Mouse (Mus musculus): ENCODE measurements around the gene Nfkbib. TPM values are rescaled to one million over a fixed set of nuclear protein-coding genes. Genes with fewer than 3 reads are reported as not detected.

The Nfkbib gene
- polyA plus RNA-seq, 1 experiment, result 34.0 TPM

- H3K27ac ChIP-seq (ENCODE audit: insufficient read depth, low read length), result peak overlapping the region; percentile 93
- peak; percentile 97 for TF ChIP-seq POLR2A (IDR thresholded peaks at IDR 0.05; ENCODE audit: extremely low read depth, insufficient read depth, low read length)
- no peak for TF ChIP-seq CTCF (IDR thresholded peaks at IDR 0.05; ENCODE audit: extremely low read depth, insufficient read depth, low read length)
- H3K4me1 ChIP-seq (ENCODE audit: control insufficient read depth, insufficient read depth, low read length), result peaks cover 8% of the 10 kb centered on the region
- peak overlapping the region; percentile 64 for H3K4me3 ChIP-seq (ENCODE audit: insufficient read depth, low read length)
Measured at GRCm38 (mm10) chr7:28810107-28811066, 43.1 kb upstream of the Nfkbib start.

GRCm38 (mm10) chr7:28809401-28810089 lies 42.2 kb upstream of the Nfkbib start:
- peaks cover 7% of the 10 kb centered on the region for H3K4me1 ChIP-seq (ENCODE audit: control insufficient read depth, insufficient read depth, low read length)
- H3K4me3 ChIP-seq (ENCODE audit: insufficient read depth, low read length), result peak overlapping the region; percentile 64
- peak overlapping the region; percentile 93 for H3K27ac ChIP-seq (ENCODE audit: insufficient read depth, low read length)
- TF ChIP-seq CTCF (IDR thresholded peaks at IDR 0.05; ENCODE audit: extremely low read depth, insufficient read depth, low read length) (no peak), POLR2A (IDR thresholded peaks at IDR 0.05; ENCODE audit: extremely low read depth, insufficient read depth, low read length) (0 out of 2 replicates have a peak, but pooled peaks have one; percentile 20)

GRCm38 (mm10) chr7:28808957-28809393 lies 41.7 kb upstream of the Nfkbib start:
- TF ChIP-seq POLR2A (IDR thresholded peaks at IDR 0.05; ENCODE audit: extremely low read depth, insufficient read depth, low read length) (peak; percentile 90), CTCF (IDR thresholded peaks at IDR 0.05; ENCODE audit: extremely low read depth, insufficient read depth, low read length) (no peak)
- Histone ChIP-seq H3K4me3 (ENCODE audit: insufficient read depth, low read length) (peak overlapping the region; percentile 64), H3K27ac (ENCODE audit: insufficient read depth, low read length) (peak overlapping the region; percentile 93), H3K4me1 (ENCODE audit: control insufficient read depth, insufficient read depth, low read length) (peaks cover 7% of the 10 kb centered on the region)

- Histone ChIP-seq H3K4me1 (ENCODE audit: control insufficient read depth, insufficient read depth, low read length) (peaks cover 8% of the 10 kb centered on the region), H3K4me3 (ENCODE audit: insufficient read depth, low read length) (peak within 1 kb of the TSS; percentile 64), H3K27ac (ENCODE audit: insufficient read depth, low read length) (peak within 1 kb of the TSS; percentile 93)
- TF ChIP-seq CTCF (IDR thresholded peaks at IDR 0.05; ENCODE audit: extremely low read depth, insufficient read depth, low read length) (no peak), POLR2A (IDR thresholded peaks at IDR 0.05; ENCODE audit: extremely low read depth, insufficient read depth, low read length) (peak; percentile 21; the same call in 1 of the 2 replicates)
Measured at GRCm38 (mm10) chr7:28808221-28808941, 41.1 kb upstream of the Nfkbib start, which contains the start of gene Hnrnpl. Gene Hnrnpl, plus strand, starts transcription at chr7:28808541.

- Histone ChIP-seq H3K27ac (ENCODE audit: insufficient read depth, low read length) (peak overlapping the region; percentile 85), H3K4me1 (ENCODE audit: control insufficient read depth, insufficient read depth, low read length) (peaks cover 11% of the 10 kb centered on the region), H3K4me3 (ENCODE audit: insufficient read depth, low read length) (peak overlapping the region; percentile 64)
- no peak for TF ChIP-seq CTCF (IDR thresholded peaks at IDR 0.05; ENCODE audit: extremely low read depth, insufficient read depth, low read length)
- TF ChIP-seq POLR2A (IDR thresholded peaks at IDR 0.05; ENCODE audit: extremely low read depth, insufficient read depth, low read length), result no peak
Measured at GRCm38 (mm10) chr7:28807641-28808220, 40.4 kb upstream of the Nfkbib start.

- no peak overlapping the region for H3K27ac ChIP-seq (ENCODE audit: insufficient read depth, low read length)
- TF ChIP-seq POLR2A (IDR thresholded peaks at IDR 0.05; ENCODE audit: extremely low read depth, insufficient read depth, low read length) (no peak), CTCF (IDR thresholded peaks at IDR 0.05; ENCODE audit: extremely low read depth, insufficient read depth, low read length) (no peak)
- no peak overlapping the region for H3K4me3 ChIP-seq (ENCODE audit: insufficient read depth, low read length)
- peaks cover 11% of the 10 kb centered on the region for H3K4me1 ChIP-seq (ENCODE audit: control insufficient read depth, insufficient read depth, low read length)
Measured at GRCm38 (mm10) chr7:28806869-28807268, 39.6 kb upstream of the Nfkbib start.

- H3K4me1 ChIP-seq (ENCODE audit: control insufficient read depth, insufficient read depth, low read length), result peaks cover 11% of the 10 kb centered on the region
- TF ChIP-seq CTCF (IDR thresholded peaks at IDR 0.05; ENCODE audit: extremely low read depth, insufficient read depth, low read length) (no peak), POLR2A (IDR thresholded peaks at IDR 0.05; ENCODE audit: extremely low read depth, insufficient read depth, low read length) (no peak)
- H3K27ac ChIP-seq (ENCODE audit: insufficient read depth, low read length), result no peak overlapping the region
- H3K4me3 ChIP-seq (ENCODE audit: insufficient read depth, low read length), result no peak overlapping the region
Measured at GRCm38 (mm10) chr7:28803756-28804155, 36.4 kb upstream of the Nfkbib start.

GRCm38 (mm10) chr7:28802846-28803588 lies 35.7 kb upstream of the Nfkbib start:
- Histone ChIP-seq H3K4me3 (ENCODE audit: insufficient read depth, low read length) (no peak overlapping the region), H3K4me1 (ENCODE audit: control insufficient read depth, insufficient read depth, low read length) (peaks cover 7% of the 10 kb centered on the region), H3K27ac (ENCODE audit: insufficient read depth, low read length) (0 out of 2 replicates have a peak overlapping the region, but pooled peaks have one; percentile 31)
- TF ChIP-seq CTCF (IDR thresholded peaks at IDR 0.05; ENCODE audit: extremely low read depth, insufficient read depth, low read length) (no peak), POLR2A (IDR thresholded peaks at IDR 0.05; ENCODE audit: extremely low read depth, insufficient read depth, low read length) (no peak)

Measured in cortical plate, adult 2 months (tissue).